Mouse (Mus musculus) induced T-regulatory cell, adult 2 months (primary cell): Measurements from ENCODE around the gene Gm45234.

ENCODE experiments used
- DNase-seq: peaks from one replicate; pipeline ENCODE4 v3.0.0-alpha.2; 2012; ENCODE audit warnings: low read depth

The Gm45234 gene

GRCm38 (mm10) chr6:124706061-124706627, 49.7 kb downstream of the Gm45234 start:
- DNase-seq, result no peak

GRCm38 (mm10) chr6:124704417-124704816, 51.4 kb downstream of the Gm45234 start:
- no peak for DNase-seq

GRCm38 (mm10) chr6:124703789-124704188, 52.0 kb downstream of the Gm45234 start:
- no peak for DNase-seq

GRCm38 (mm10) chr6:124702784-124703103, 53.1 kb downstream of the Gm45234 start:
- DNase-seq, result peak; percentile 81

GRCm38 (mm10) chr6:124702102-124702783, 53.6 kb downstream of the Gm45234 start:
- no peak for DNase-seq

GRCm38 (mm10) chr6:124701338-124701737, 54.5 kb downstream of the Gm45234 start:
- DNase-seq, result peak; percentile 46

GRCm38 (mm10) chr6:124699962-124700610, 55.7 kb downstream of the Gm45234 start:
- DNase-seq, result no peak

GRCm38 (mm10) chr6:124699366-124699765, 56.5 kb downstream of the Gm45234 start:
- DNase-seq, result no peak

GRCm38 (mm10) chr6:124698751-124699150, 57.1 kb downstream of the Gm45234 start:
- DNase-seq, result no peak

- no peak for DNase-seq
These were observed 59.2 kb downstream of the Gm45234 start for GRCm38 (mm10) chr6:124696441-124697150.

- DNase-seq, result no peak
These were observed 61.5 kb downstream of the Gm45234 start for GRCm38 (mm10) chr6:124694166-124694955.

- no peak for DNase-seq
These were observed 62.4 kb downstream of the Gm45234 start for GRCm38 (mm10) chr6:124693243-124693981.

- no peak for DNase-seq
These were observed 65.3 kb downstream of the Gm45234 start for GRCm38 (mm10) chr6:124690517-124690916.
